Mouse (Mus musculus): ENCODE data around the gene Ly6c2. TPM values are rescaled to one million over a fixed set of nuclear protein-coding genes. Genes with fewer than 3 reads are reported as not detected.
"Not testable (repeated sequence)": the region's sequence is repeated elsewhere in the genome, so short reads cannot be mapped to it uniquely, and the experiment has no call there.

The Ly6c2 gene
- total and polyA plus RNA-seq, 2 experiments = 2.2 to 6.6 TPM

- H3K27ac ChIP-seq (replicated peaks; ENCODE audit: insufficient read depth, low read depth, low read length); H3K27me3 ChIP-seq (ENCODE audit: control insufficient read depth, insufficient read depth, low read length); H3K36me3 ChIP-seq (ENCODE audit: control insufficient read depth, insufficient read depth, low read length); H3K4me1 ChIP-seq (ENCODE audit: control insufficient read depth, insufficient read depth, low read length); H3K79me2 ChIP-seq (ENCODE audit: control insufficient read depth, insufficient read depth, low read length); H3K9ac ChIP-seq (ENCODE audit: low read depth, low read length); H3K4me3 ChIP-seq (ENCODE audit: insufficient read depth, low read depth, low read length): not testable (repeated sequence)
- WGBS = 48% methylated on average over 2 of the region's 2 CpGs
- DNase-seq (ENCODE audit: extremely low read depth, low read depth, low spot score) = peak; percentile 10
These were observed 20.6 kb upstream of the Ly6c2 start for GRCm38 (mm10) chr15:75132346-75132745.

- TF ChIP-seq CTCF (IDR thresholded peaks at IDR 0.05; ENCODE audit: low read depth, low read length) (peak; percentile 82), POLR2A (IDR thresholded peaks at IDR 0.05; ENCODE audit: extremely low read depth, insufficient read depth, low read length) (no peak)
- Histone ChIP-seq H3K79me2 (ENCODE audit: control insufficient read depth, insufficient read depth, low read length) (no peaks in the 10 kb centered on the region), H3K4me3 (ENCODE audit: insufficient read depth, low read depth, low read length) (no peak overlapping the region), H3K36me3 (ENCODE audit: control insufficient read depth, insufficient read depth, low read length) (no peaks in the 10 kb centered on the region), H3K9ac (ENCODE audit: low read depth, low read length) (no peak overlapping the region), H3K4me1 (ENCODE audit: control insufficient read depth, insufficient read depth, low read length) (no peaks in the 10 kb centered on the region), H3K27ac (replicated peaks; ENCODE audit: insufficient read depth, low read depth, low read length) (no peak overlapping the region), H3K27me3 (ENCODE audit: control insufficient read depth, insufficient read depth, low read length) (no peaks in the 10 kb centered on the region)
- 12% methylated on average over 2 of the region's 2 CpGs for WGBS
- DNase-seq (ENCODE audit: extremely low read depth, low read depth, low spot score) = peak; percentile 23
These were observed 8.3 kb upstream of the Ly6c2 start for GRCm38 (mm10) chr15:75120066-75120465.

GRCm38 (mm10) chr15:75118742-75119141 lies 7.0 kb upstream of the Ly6c2 start:
- H3K4me1 ChIP-seq (ENCODE audit: control insufficient read depth, insufficient read depth, low read length); H3K4me3 ChIP-seq (ENCODE audit: insufficient read depth, low read depth, low read length); H3K9ac ChIP-seq (ENCODE audit: low read depth, low read length); H3K27ac ChIP-seq (replicated peaks; ENCODE audit: insufficient read depth, low read depth, low read length); H3K79me2 ChIP-seq (ENCODE audit: control insufficient read depth, insufficient read depth, low read length); H3K27me3 ChIP-seq (ENCODE audit: control insufficient read depth, insufficient read depth, low read length); H3K36me3 ChIP-seq (ENCODE audit: control insufficient read depth, insufficient read depth, low read length): not testable (repeated sequence)
- peak; percentile 69 for TF ChIP-seq CTCF (IDR thresholded peaks at IDR 0.05; ENCODE audit: low read depth, low read length)
- WGBS = 31% methylated on average over 6 of the region's 7 CpGs
- peak; percentile 8 for DNase-seq (ENCODE audit: extremely low read depth, low read depth, low spot score)

- DNase-seq (ENCODE audit: extremely low read depth, low read depth, low spot score); H3K27me3 ChIP-seq (ENCODE audit: control insufficient read depth, insufficient read depth, low read length); H3K4me3 ChIP-seq (ENCODE audit: insufficient read depth, low read depth, low read length); H3K27ac ChIP-seq (replicated peaks; ENCODE audit: insufficient read depth, low read depth, low read length); H3K4me1 ChIP-seq (ENCODE audit: control insufficient read depth, insufficient read depth, low read length); H3K36me3 ChIP-seq (ENCODE audit: control insufficient read depth, insufficient read depth, low read length); H3K9ac ChIP-seq (ENCODE audit: low read depth, low read length); H3K79me2 ChIP-seq (ENCODE audit: control insufficient read depth, insufficient read depth, low read length): not testable (repeated sequence)
- 93% methylated on average over 5 of the region's 5 CpGs for WGBS
These were observed 5.7 kb upstream of the Ly6c2 start for GRCm38 (mm10) chr15:75117481-75117880.

- peak; percentile 14 for DNase-seq (ENCODE audit: extremely low read depth, low read depth, low spot score)
- no peak overlapping the region for H3K27ac ChIP-seq (replicated peaks; ENCODE audit: insufficient read depth, low read depth, low read length)
- H3K4me1 ChIP-seq (ENCODE audit: control insufficient read depth, insufficient read depth, low read length) = no peaks in the 10 kb centered on the region
- no peaks in the 10 kb centered on the region for H3K36me3 ChIP-seq (ENCODE audit: control insufficient read depth, insufficient read depth, low read length)
- H3K9ac ChIP-seq (ENCODE audit: low read depth, low read length) = no peak overlapping the region
- 93% methylated on average over 2 of the region's 2 CpGs for WGBS
- H3K27me3 ChIP-seq (ENCODE audit: control insufficient read depth, insufficient read depth, low read length) = no peaks in the 10 kb centered on the region
- no peaks in the 10 kb centered on the region for H3K79me2 ChIP-seq (ENCODE audit: control insufficient read depth, insufficient read depth, low read length)
- H3K4me3 ChIP-seq (ENCODE audit: insufficient read depth, low read depth, low read length) = no peak overlapping the region
- no peak for TF ChIP-seq POLR2A (IDR thresholded peaks at IDR 0.05; ENCODE audit: extremely low read depth, insufficient read depth, low read length)
- TF ChIP-seq CTCF (IDR thresholded peaks at IDR 0.05; ENCODE audit: low read depth, low read length) = no peak
These were observed 4.8 kb upstream of the Ly6c2 start for GRCm38 (mm10) chr15:75116525-75116924.

GRCm38 (mm10) chr15:75110424-75110823 lies 1.3 kb downstream of the Ly6c2 start:
- H3K4me1 ChIP-seq (ENCODE audit: control insufficient read depth, insufficient read depth, low read length); H3K36me3 ChIP-seq (ENCODE audit: control insufficient read depth, insufficient read depth, low read length); H3K27me3 ChIP-seq (ENCODE audit: control insufficient read depth, insufficient read depth, low read length); H3K27ac ChIP-seq (replicated peaks; ENCODE audit: insufficient read depth, low read depth, low read length); H3K9ac ChIP-seq (ENCODE audit: low read depth, low read length); H3K4me3 ChIP-seq (ENCODE audit: insufficient read depth, low read depth, low read length); H3K79me2 ChIP-seq (ENCODE audit: control insufficient read depth, insufficient read depth, low read length): not testable (repeated sequence)
- WGBS = 28% methylated on average over 2 of the region's 5 CpGs
- peak; percentile 47 for DNase-seq (ENCODE audit: extremely low read depth, low read depth, low spot score)

GRCm38 (mm10) chr15:75099261-75099660 lies 12.5 kb downstream of the Ly6c2 start:
- H3K36me3 ChIP-seq (ENCODE audit: control insufficient read depth, insufficient read depth, low read length) = no peaks in the 10 kb centered on the region
- DNase-seq (ENCODE audit: extremely low read depth, low read depth, low spot score) = peak; percentile 83
- WGBS = 52% methylated on average over 10 of the region's 10 CpGs
- TF ChIP-seq CTCF (IDR thresholded peaks at IDR 0.05; ENCODE audit: low read depth, low read length) (no peak), POLR2A (IDR thresholded peaks at IDR 0.05; ENCODE audit: extremely low read depth, insufficient read depth, low read length) (no peak)
- H3K9ac ChIP-seq (ENCODE audit: low read depth, low read length) = no peak overlapping the region
- H3K79me2 ChIP-seq (ENCODE audit: control insufficient read depth, insufficient read depth, low read length) = no peaks in the 10 kb centered on the region
- no peaks in the 10 kb centered on the region for H3K27me3 ChIP-seq (ENCODE audit: control insufficient read depth, insufficient read depth, low read length)
- H3K4me1 ChIP-seq (ENCODE audit: control insufficient read depth, insufficient read depth, low read length) = no peaks in the 10 kb centered on the region
- H3K4me3 ChIP-seq (ENCODE audit: insufficient read depth, low read depth, low read length) = no peak overlapping the region
- H3K27ac ChIP-seq (replicated peaks; ENCODE audit: insufficient read depth, low read depth, low read length) = no peak overlapping the region

GRCm38 (mm10) chr15:75088041-75088440 lies 23.7 kb downstream of the Ly6c2 start:
- WGBS = 12% methylated on average over 2 of the region's 2 CpGs
- DNase-seq (ENCODE audit: extremely low read depth, low read depth, low spot score) = peak; percentile 13
- not testable (repeated sequence) for H3K4me1 ChIP-seq (ENCODE audit: control insufficient read depth, insufficient read depth, low read length); H3K4me3 ChIP-seq (ENCODE audit: insufficient read depth, low read depth, low read length); H3K27ac ChIP-seq (replicated peaks; ENCODE audit: insufficient read depth, low read depth, low read length); H3K27me3 ChIP-seq (ENCODE audit: control insufficient read depth, insufficient read depth, low read length); H3K9ac ChIP-seq (ENCODE audit: low read depth, low read length); H3K36me3 ChIP-seq (ENCODE audit: control insufficient read depth, insufficient read depth, low read length); H3K79me2 ChIP-seq (ENCODE audit: control insufficient read depth, insufficient read depth, low read length)
